Mouse (Mus musculus): Measurements from ENCODE around the gene Galnt16. TPM values are rescaled to one million over a fixed set of nuclear protein-coding genes. Genes with fewer than 3 reads are reported as not detected.

Gene Galnt16
- polyA plus RNA-seq, 1 experiment = 1.5 TPM

- Histone ChIP-seq H3K36me3 (ENCODE audit: control insufficient read depth, insufficient read depth, low read length) (no peaks in the 10 kb centered on the region), H3K27me3 (ENCODE audit: control insufficient read depth, insufficient read depth, low read length) (no peaks in the 10 kb centered on the region), H3K27ac (ENCODE audit: control insufficient read depth, insufficient read depth, low read depth, low read length) (no peak overlapping the region), H3K4me1 (ENCODE audit: control insufficient read depth, insufficient read depth, low read length) (no peaks in the 10 kb centered on the region; the same call in 1 of the 2 replicates), H3K4me3 (ENCODE audit: control insufficient read depth, low read depth, low read length) (no peak overlapping the region)
- TF ChIP-seq CTCF (IDR thresholded peaks at IDR 0.05; ENCODE audit: control insufficient read depth, insufficient read depth, insufficient replicate concordance, low read depth, low read length) (no peak), POLR2A (IDR thresholded peaks at IDR 0.05; ENCODE audit: control insufficient read depth, low read depth, low read length) (no peak)
These were observed 90.5 kb downstream of the Galnt16 start for GRCm38 (mm10) chr12:80608576-80608975.

GRCm38 (mm10) chr12:80609928-80610327, 91.9 kb downstream of the Galnt16 start:
- no peak overlapping the region for H3K4me3 ChIP-seq (ENCODE audit: control insufficient read depth, low read depth, low read length)
- no peak overlapping the region for H3K27ac ChIP-seq (ENCODE audit: control insufficient read depth, insufficient read depth, low read depth, low read length)
- H3K36me3 ChIP-seq (ENCODE audit: control insufficient read depth, insufficient read depth, low read length) = no peaks in the 10 kb centered on the region
- no peaks in the 10 kb centered on the region for H3K4me1 ChIP-seq (ENCODE audit: control insufficient read depth, insufficient read depth, low read length)
- H3K27me3 ChIP-seq (ENCODE audit: control insufficient read depth, insufficient read depth, low read length) = no peaks in the 10 kb centered on the region
- TF ChIP-seq POLR2A (IDR thresholded peaks at IDR 0.05; ENCODE audit: control insufficient read depth, low read depth, low read length) (no peak), CTCF (IDR thresholded peaks at IDR 0.05; ENCODE audit: control insufficient read depth, insufficient read depth, insufficient replicate concordance, low read depth, low read length) (no peak)

- H3K27ac ChIP-seq (ENCODE audit: control insufficient read depth, insufficient read depth, low read depth, low read length) = no peak overlapping the region
These were observed 94.2 kb downstream of the Galnt16 start for GRCm38 (mm10) chr12:80612113-80612791.

GRCm38 (mm10) chr12:80615371-80616257, 97.5 kb downstream of the Galnt16 start:
- H3K36me3 ChIP-seq (ENCODE audit: control insufficient read depth, insufficient read depth, low read length) = no peaks in the 10 kb centered on the region
- H3K27ac ChIP-seq (ENCODE audit: control insufficient read depth, insufficient read depth, low read depth, low read length) = no peak overlapping the region
- H3K4me3 ChIP-seq (ENCODE audit: control insufficient read depth, low read depth, low read length) = no peak overlapping the region
- no peaks in the 10 kb centered on the region for H3K4me1 ChIP-seq (ENCODE audit: control insufficient read depth, insufficient read depth, low read length)
- no peaks in the 10 kb centered on the region for H3K27me3 ChIP-seq (ENCODE audit: control insufficient read depth, insufficient read depth, low read length)
- TF ChIP-seq CTCF (IDR thresholded peaks at IDR 0.05; ENCODE audit: control insufficient read depth, insufficient read depth, insufficient replicate concordance, low read depth, low read length) (no peak), POLR2A (IDR thresholded peaks at IDR 0.05; ENCODE audit: control insufficient read depth, low read depth, low read length) (no peak)

More at GRCm38 (mm10) chr12:80612113-80612791, 94.2 kb downstream of the Galnt16 start:
- Histone ChIP-seq H3K27me3 (ENCODE audit: control insufficient read depth, insufficient read depth, low read length) (no peaks in the 10 kb centered on the region), H3K4me1 (ENCODE audit: control insufficient read depth, insufficient read depth, low read length) (no peaks in the 10 kb centered on the region), H3K36me3 (ENCODE audit: control insufficient read depth, insufficient read depth, low read length) (no peaks in the 10 kb centered on the region), H3K4me3 (ENCODE audit: control insufficient read depth, low read depth, low read length) (no peak overlapping the region)
- TF ChIP-seq POLR2A (IDR thresholded peaks at IDR 0.05; ENCODE audit: control insufficient read depth, low read depth, low read length) (no peak), CTCF (IDR thresholded peaks at IDR 0.05; ENCODE audit: control insufficient read depth, insufficient read depth, insufficient replicate concordance, low read depth, low read length) (no peak)

GRCm38 (mm10) chr12:80620501-80620900, 102.4 kb downstream of the Galnt16 start:
- no peaks in the 10 kb centered on the region for H3K36me3 ChIP-seq (ENCODE audit: control insufficient read depth, insufficient read depth, low read length)
- H3K27ac ChIP-seq (ENCODE audit: control insufficient read depth, insufficient read depth, low read depth, low read length) = no peak overlapping the region
- no peak for TF ChIP-seq POLR2A (IDR thresholded peaks at IDR 0.05; ENCODE audit: control insufficient read depth, low read depth, low read length)
- no peak for TF ChIP-seq CTCF (IDR thresholded peaks at IDR 0.05; ENCODE audit: control insufficient read depth, insufficient read depth, insufficient replicate concordance, low read depth, low read length)
- H3K4me3 ChIP-seq (ENCODE audit: control insufficient read depth, low read depth, low read length) = no peak overlapping the region
- no peaks in the 10 kb centered on the region for H3K27me3 ChIP-seq (ENCODE audit: control insufficient read depth, insufficient read depth, low read length)
- no peaks in the 10 kb centered on the region for H3K4me1 ChIP-seq (ENCODE audit: control insufficient read depth, insufficient read depth, low read length)

GRCm38 (mm10) chr12:80631790-80632189, 113.7 kb downstream of the Galnt16 start:
- Histone ChIP-seq H3K27me3 (ENCODE audit: control insufficient read depth, insufficient read depth, low read length) (no peaks in the 10 kb centered on the region), H3K27ac (ENCODE audit: control insufficient read depth, insufficient read depth, low read depth, low read length) (no peak overlapping the region), H3K36me3 (ENCODE audit: control insufficient read depth, insufficient read depth, low read length) (no peaks in the 10 kb centered on the region; the same call in none of the 2 replicates), H3K4me3 (ENCODE audit: control insufficient read depth, low read depth, low read length) (no peak overlapping the region), H3K4me1 (ENCODE audit: control insufficient read depth, insufficient read depth, low read length) (no peaks in the 10 kb centered on the region)
- TF ChIP-seq CTCF (IDR thresholded peaks at IDR 0.05; ENCODE audit: control insufficient read depth, insufficient read depth, insufficient replicate concordance, low read depth, low read length) = no peak
- no peak for TF ChIP-seq POLR2A (IDR thresholded peaks at IDR 0.05; ENCODE audit: control insufficient read depth, low read depth, low read length)
